Mouse (Mus musculus) hindbrain, embryonic 16.5 days (tissue): ENCODE results near the gene Trim56. TPM values are rescaled to one million over a fixed set of nuclear protein-coding genes. Genes with fewer than 3 reads are reported as not detected.
"Not testable (repeated sequence)": the region's sequence is repeated elsewhere in the genome, so short reads cannot be mapped to it uniquely, and the experiment has no call there.

ENCODE experiments used
- ATAC-seq: fragments of 200-750 bp; cut with Nextera tagmentation; 2 replicates; pipeline ENCODE4 v1.8.0; 2017; ENCODE audit warnings: moderate TSS enrichment, moderate library complexity
- H3K27ac ChIP-seq: fragments of 300-500 bp; sonication (generic); 2 replicates; pipeline ENCODE4 v1.5.1; 2014; ENCODE audit warnings: low read depth, mild to moderate bottlenecking, control low read depth, low read length, moderate library complexity
- H3K27me3 ChIP-seq: fragments of 300-500 bp; sonication (generic); replicated peaks from 2 replicates; pipeline ENCODE4 v1.6.1; 2014; ENCODE audit warnings: low read length; ENCODE audit not compliant: control insufficient read depth, insufficient read depth
- H3K36me3 ChIP-seq: fragments of 300-500 bp; sonication (generic); 2 replicates; pipeline ENCODE4 v1.6.1; 2014; ENCODE audit warnings: mild to moderate bottlenecking, low read length, moderate library complexity, mixed read lengths; ENCODE audit not compliant: control insufficient read depth, insufficient read depth
- H3K4me1 ChIP-seq: fragments of 300-500 bp; sonication (generic); 2 replicates; pipeline ENCODE4 v1.6.1; 2014; ENCODE audit warnings: low read depth, low read length; ENCODE audit not compliant: control insufficient read depth, insufficient read depth
- H3K4me2 ChIP-seq: fragments of 300-500 bp; sonication (generic); 2 replicates; pipeline ENCODE4 v1.6.1; 2014; ENCODE audit warnings: mild to moderate bottlenecking, low read length, control low read depth, moderate library complexity
- H3K4me3 ChIP-seq: fragments of 300-500 bp; sonication (generic); 2 replicates; pipeline ENCODE4 v1.5.1; 2014; ENCODE audit warnings: mild to moderate bottlenecking, low read length, control low read depth, moderate library complexity
- H3K9ac ChIP-seq: fragments of 300-500 bp; sonication (generic); 2 replicates; pipeline ENCODE4 v1.6.1; 2014; ENCODE audit warnings: low read depth, mild to moderate bottlenecking, control low read depth, low read length, moderate library complexity
- H3K9me3 ChIP-seq: fragments of 300-500 bp; sonication (generic); 2 replicates; pipeline ENCODE4 v1.6.1; 2014; ENCODE audit warnings: mild to moderate bottlenecking, low read length, moderate library complexity; ENCODE audit not compliant: control insufficient read depth
- WGBS: fragments of 180-500 bp; shearing (Covaris S2); extraction: QIAGEN DNeasy Blood & Tissue Kit; methylation state at CpG from one replicate; pipeline ENCODE4 v1.1.7; 2014; 5-methylcytosine and 5-hydroxymethylcytosine counted together
- polyA plus RNA-seq: library from polyadenylated mRNA; unstranded; fragments of >200 nt; fragmentation: Nextera tagmentation; extraction: Ambion mirVana; gene quantifications from 2 replicates; pipeline ENCODE4 v1.2.1, GENCODE M21; 2015

Trim56 gene
- 1.8 and 2.3 TPM in 2 replicates for polyA plus RNA-seq

DNA sequence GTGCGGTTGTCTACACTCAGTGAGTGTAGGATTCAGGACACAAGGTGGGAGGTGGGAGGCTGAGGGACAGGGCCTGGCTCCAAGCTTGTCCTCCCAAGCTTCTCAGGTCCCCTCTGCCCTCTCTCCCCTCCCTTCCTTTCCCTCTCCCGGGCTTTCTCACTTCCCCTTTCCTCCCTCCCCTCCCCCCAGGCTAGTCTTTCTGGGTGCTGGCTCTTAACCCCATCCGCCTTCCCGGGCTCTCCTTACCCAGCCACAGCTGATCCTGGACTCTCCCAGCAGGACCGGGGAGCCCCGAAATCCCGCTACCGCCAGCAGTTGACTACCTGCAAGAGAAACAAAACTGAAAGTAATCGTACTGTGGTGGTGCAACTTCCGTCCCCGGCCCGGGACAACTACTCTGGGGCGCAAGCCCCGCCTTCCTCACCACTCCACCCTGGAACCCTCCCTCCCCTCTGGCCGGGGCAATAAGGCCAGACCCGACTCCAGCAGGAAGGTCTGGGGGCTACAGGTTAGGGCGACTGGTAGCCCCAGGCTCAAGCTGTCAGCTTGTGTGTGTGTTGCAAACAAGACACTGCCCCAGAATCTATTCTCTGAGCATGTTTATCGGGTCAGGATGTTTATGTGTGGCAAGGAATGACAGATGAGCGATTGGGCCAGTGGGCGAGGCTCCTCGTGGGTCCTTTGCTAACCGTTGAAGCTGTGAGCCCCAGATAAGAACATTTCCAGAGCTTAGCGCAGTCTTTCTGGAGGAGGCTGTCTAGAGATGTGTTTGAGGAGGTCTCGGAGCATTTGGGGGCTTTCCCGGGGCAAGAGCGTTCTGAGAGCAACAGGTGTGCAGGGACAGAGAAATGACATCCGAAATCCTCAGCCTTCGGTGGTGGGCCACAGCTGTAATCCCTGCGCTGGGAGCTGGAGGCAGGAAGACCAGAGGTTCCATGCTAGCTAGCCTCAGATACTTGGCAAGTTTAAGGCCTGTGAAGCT, at the start of gene Trim56:
Gene Trim56 (minus strand): TSS at position 344 of the 982 bp plus-strand sequence.
- 0 out of 2 replicates have a peak, but pooled peaks have one; percentile 30 for ATAC-seq
- Histone ChIP-seq H3K27ac (no peak within 1 kb of the TSS), H3K4me3 (peak within 1 kb of the TSS; percentile 45), H3K4me1 (peaks cover 7% of the 10 kb centered on the region), H3K4me2 (peak within 1 kb of the TSS; percentile 59), H3K9me3 (no peaks in the 10 kb centered on the region), H3K36me3 (no peaks in the 10 kb centered on the region), H3K9ac (peak within 1 kb of the TSS; percentile 61), H3K27me3 (no peaks in the 10 kb centered on the region; the same call in 1 of the 2 replicates)
- 10% methylated on average over 29 of the region's 29 CpGs for WGBS

DNA sequence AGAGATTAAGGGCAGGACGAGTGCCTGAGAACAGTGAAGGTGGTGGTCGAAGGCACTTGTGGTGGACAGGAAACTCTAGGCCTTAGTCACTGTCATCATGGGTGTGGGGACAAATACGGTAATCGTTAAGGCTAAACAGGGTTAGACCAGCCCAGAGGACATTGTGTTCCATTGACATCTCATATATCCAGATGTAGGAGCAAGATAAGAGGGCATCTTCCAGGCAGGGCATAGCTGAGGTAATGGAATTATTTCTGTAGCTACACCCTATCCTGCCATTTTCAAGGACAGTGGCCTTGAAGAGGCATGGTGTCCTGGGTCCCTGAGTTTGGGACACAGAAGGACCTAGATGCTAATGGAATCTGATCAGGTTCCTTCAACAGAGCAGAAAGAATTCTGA, 45.8 kb upstream of the Trim56 start:
- no peaks in the 10 kb centered on the region for H3K4me1 ChIP-seq
- no peaks in the 10 kb centered on the region for H3K9me3 ChIP-seq
- H3K4me3 ChIP-seq = no peak overlapping the region
- H3K36me3 ChIP-seq = no peaks in the 10 kb centered on the region
- no peaks in the 10 kb centered on the region for H3K27me3 ChIP-seq
- WGBS = 79% methylated on average over 4 of the region's 4 CpGs
- no peak for ATAC-seq
- no peak overlapping the region for H3K27ac ChIP-seq
- H3K9ac ChIP-seq = no peak overlapping the region
- no peak overlapping the region for H3K4me2 ChIP-seq

DNA sequence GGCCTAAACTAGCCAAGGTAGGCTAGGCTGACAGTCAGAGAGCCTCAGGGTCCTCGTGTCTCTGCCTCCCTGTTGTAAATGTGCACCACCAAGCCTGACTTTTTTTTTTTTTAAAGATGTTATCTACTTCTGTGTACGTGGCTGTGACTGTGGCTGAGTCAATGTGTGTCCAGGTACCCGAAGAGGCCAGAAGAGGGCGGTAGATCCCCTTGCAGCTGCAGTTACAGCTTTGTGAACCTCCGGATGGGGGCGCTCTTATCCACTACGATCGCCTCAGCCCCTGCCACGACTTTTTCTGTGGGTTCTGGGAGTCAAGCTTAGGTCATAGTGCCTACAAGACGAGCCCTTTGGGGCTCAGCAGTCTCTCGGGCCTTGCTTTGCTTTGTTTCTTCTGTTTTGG, 43.5 kb upstream of the Trim56 start:
- no peak overlapping the region for H3K27ac ChIP-seq
- H3K9me3 ChIP-seq = no peaks in the 10 kb centered on the region
- WGBS = 36% methylated on average over 11 of the region's 11 CpGs
- ATAC-seq = no peak
- no peaks in the 10 kb centered on the region for H3K36me3 ChIP-seq
- H3K4me2 ChIP-seq = no peak overlapping the region
- no peaks in the 10 kb centered on the region for H3K27me3 ChIP-seq
- no peak overlapping the region for H3K9ac ChIP-seq
- no peaks in the 10 kb centered on the region for H3K4me1 ChIP-seq
- no peak overlapping the region for H3K4me3 ChIP-seq

DNA sequence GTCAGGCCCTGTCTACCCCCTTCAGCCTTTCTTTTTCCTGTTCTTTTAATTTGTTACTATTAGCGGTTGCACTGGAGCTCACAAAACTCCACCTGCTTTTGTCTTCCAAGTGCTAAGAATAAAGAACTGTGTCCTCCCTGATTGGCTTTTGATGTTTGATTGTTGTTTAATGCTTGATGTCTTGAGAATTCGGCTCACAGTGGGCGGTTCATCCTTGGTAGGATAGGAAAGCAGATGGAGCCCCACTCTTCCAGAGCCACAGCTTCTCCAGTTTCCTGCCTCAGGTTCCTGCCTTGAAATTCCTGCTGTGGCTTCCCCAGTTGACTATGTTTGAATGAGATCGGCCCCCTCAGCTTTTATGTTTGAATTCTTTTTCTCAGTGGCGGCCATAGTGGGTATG, 37.3 kb upstream of the Trim56 start:
- H3K27ac ChIP-seq = no peak overlapping the region
- 93% methylated on average over 5 of the region's 5 CpGs for WGBS
- no peak for ATAC-seq
- H3K4me2 ChIP-seq = no peak overlapping the region
- no peak overlapping the region for H3K4me3 ChIP-seq
- H3K9ac ChIP-seq = no peak overlapping the region
- peaks cover 3% of the 10 kb centered on the region for H3K9me3 ChIP-seq
- no peaks in the 10 kb centered on the region for H3K36me3 ChIP-seq
- no peaks in the 10 kb centered on the region for H3K4me1 ChIP-seq
- H3K27me3 ChIP-seq = no peaks in the 10 kb centered on the region

DNA sequence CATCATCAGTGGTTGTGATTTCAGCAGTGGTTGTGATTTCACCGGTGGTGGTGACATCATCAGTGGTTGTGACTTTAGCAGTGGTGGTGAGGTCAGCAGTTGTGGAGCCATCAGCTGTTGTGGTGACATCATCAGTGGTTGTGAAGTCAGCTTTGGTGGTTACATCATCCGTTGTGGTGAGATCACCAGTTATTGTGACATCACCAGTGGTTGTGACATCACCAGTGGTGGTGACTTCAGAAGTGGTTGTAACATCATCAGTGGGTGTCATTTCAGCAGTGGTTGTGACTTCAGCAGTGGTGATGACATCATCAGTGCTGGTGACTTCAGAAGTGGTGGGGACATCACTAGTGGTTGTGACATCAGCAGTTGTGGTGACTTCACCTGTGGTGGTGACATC, 36.6 kb upstream of the Trim56 start:
- Histone ChIP-seq H3K36me3 (no peaks in the 10 kb centered on the region), H3K27me3 (no peaks in the 10 kb centered on the region), H3K4me3 (no peak overlapping the region), H3K9ac (no peak overlapping the region), H3K4me2 (no peak overlapping the region), H3K9me3 (peaks cover 3% of the 10 kb centered on the region), H3K4me1 (no peaks in the 10 kb centered on the region), H3K27ac (no peak overlapping the region)
- no peak for ATAC-seq
- WGBS = 75% methylated on average over 2 of the region's 2 CpGs

DNA sequence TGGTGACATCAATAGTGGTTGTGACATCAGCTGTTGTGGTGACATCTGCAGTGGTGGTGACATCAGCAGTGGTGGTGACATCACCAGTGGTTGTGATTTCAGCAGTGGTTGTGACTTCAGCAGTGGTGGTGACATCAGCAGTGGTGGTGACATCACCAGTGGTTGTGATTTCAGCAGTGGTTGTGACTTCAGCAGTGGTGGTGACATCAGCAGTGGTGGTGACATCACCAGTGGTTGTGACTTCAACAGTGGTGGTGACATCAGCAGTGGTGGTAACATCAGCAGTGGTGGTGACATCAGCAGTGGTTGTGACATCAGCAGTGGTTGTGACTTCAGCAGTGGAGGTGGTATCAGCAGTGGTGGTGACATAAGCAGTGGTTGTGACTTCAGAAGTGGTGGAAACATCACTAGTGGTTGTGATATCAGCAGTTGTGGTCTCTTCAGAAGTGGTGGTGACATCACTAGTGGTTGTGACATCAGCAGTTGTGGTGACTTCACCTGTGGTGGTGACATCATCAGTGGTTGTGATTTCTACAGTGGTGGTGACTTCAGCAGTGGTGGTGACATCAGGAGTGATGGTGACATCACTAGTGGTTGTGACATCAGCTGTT, 33.4 kb upstream of the Trim56 start, which contains the start of gene Muc3:
Gene Muc3 (minus strand): TSS at position 51 of the 611 bp plus-strand sequence.
- not testable (repeated sequence) for H3K9ac ChIP-seq, H3K4me2 ChIP-seq, ATAC-seq, H3K4me1 ChIP-seq, H3K27ac ChIP-seq, H3K9me3 ChIP-seq, H3K27me3 ChIP-seq, H3K4me3 ChIP-seq, H3K36me3 ChIP-seq

DNA sequence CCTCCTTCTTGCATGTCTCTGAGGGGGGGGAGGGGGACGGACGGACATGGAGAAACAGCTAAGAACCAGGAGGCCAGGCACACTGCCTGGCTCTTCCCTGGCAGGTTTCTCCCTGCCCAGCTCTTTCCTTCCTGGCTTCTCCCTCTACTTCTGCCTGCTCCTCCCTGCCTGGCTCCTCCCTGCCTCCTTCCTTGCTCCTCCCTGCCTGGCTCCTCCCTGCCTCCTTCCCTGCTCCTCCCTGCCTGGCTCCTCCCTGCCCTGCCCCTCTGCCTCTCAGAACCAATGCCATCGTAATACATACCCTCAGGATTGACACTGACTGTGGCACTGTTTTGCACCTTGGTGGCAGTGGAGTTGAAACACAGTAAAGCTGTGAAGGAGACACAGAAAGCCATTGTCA, 24.8 kb upstream of the Trim56 start:
- H3K4me1 ChIP-seq = no peaks in the 10 kb centered on the region
- no peak overlapping the region for H3K9ac ChIP-seq
- no peak overlapping the region for H3K4me3 ChIP-seq
- H3K9me3 ChIP-seq = no peaks in the 10 kb centered on the region
- H3K27ac ChIP-seq = no peak overlapping the region
- WGBS = 52% methylated on average over 3 of the region's 3 CpGs
- no peaks in the 10 kb centered on the region for H3K27me3 ChIP-seq
- H3K36me3 ChIP-seq = no peaks in the 10 kb centered on the region
- ATAC-seq = no peak
- H3K4me2 ChIP-seq = no peak overlapping the region

DNA sequence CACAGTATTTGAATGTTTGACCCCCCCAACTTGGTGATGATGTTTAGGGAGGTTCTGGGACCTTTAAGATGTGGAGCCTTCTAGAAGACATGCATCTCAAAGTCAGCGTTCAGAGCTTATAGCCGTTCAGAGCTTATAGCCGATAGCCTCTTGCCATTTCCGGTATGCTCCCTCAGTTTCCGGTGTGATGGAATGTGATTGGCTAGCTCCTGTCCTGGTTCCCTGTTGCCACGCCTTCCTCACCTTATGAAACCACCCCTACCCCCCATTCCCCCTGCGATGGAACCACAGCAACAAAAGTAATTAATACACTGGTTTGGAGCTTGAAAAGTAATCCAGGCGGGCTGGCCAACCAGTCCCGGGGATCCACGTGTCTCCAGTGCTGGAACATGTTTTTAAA, 23.0 kb upstream of the Trim56 start:
- 89% methylated on average over 10 of the region's 10 CpGs for WGBS
- Histone ChIP-seq H3K9me3 (no peaks in the 10 kb centered on the region; the same call in 1 of the 2 replicates), H3K36me3 (no peaks in the 10 kb centered on the region), H3K4me1 (no peaks in the 10 kb centered on the region), H3K4me2 (no peak overlapping the region), H3K27me3 (no peaks in the 10 kb centered on the region), H3K4me3 (no peak overlapping the region), H3K27ac (no peak overlapping the region), H3K9ac (no peak overlapping the region)
- ATAC-seq = no peak

DNA sequence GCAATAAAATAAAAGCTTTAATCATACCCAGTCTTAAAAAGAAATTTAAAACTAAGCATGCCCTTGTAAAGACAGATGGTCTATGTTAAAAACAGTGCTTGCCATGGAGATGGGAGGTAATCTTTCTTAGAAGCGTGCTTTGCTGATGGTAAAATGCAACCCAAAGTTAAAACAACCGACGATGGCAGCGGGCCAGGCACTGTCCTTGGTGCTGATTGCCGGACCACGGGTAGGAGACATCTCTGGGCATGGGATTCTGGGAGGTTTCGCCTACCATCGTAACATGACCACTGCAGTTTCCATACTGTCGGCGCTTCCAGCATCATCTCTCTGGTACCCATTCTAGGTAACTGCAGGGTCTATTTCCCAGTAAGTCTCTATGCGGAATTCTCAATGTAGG, 18.9 kb upstream of the Trim56 start:
- Histone ChIP-seq H3K36me3 (no peaks in the 10 kb centered on the region), H3K27ac (no peak overlapping the region), H3K4me1 (no peaks in the 10 kb centered on the region), H3K4me2 (no peak overlapping the region), H3K9me3 (no peaks in the 10 kb centered on the region; the same call in 1 of the 2 replicates), H3K27me3 (no peaks in the 10 kb centered on the region), H3K9ac (no peak overlapping the region), H3K4me3 (no peak overlapping the region)
- 40% methylated on average over 11 of the region's 11 CpGs for WGBS
- no peak for ATAC-seq
